Mouse (Mus musculus) liver, postnatal 0 days (tissue): ENCODE data around the gene B230219D22Rik.

Experiments used
- CTCF ChIP-seq: sonication (generic); IDR thresholded peaks from 2 replicates; pipeline ENCODE4 v1.5.1; 2016; ENCODE audit warnings: antibody characterized with exemption, low read depth
- EP300 ChIP-seq: IDR thresholded peaks from 2 replicates; pipeline ENCODE4 v1.6.1; 2016; ENCODE audit warnings: antibody characterized with exemption, low read depth, mild to moderate bottlenecking

DNA sequence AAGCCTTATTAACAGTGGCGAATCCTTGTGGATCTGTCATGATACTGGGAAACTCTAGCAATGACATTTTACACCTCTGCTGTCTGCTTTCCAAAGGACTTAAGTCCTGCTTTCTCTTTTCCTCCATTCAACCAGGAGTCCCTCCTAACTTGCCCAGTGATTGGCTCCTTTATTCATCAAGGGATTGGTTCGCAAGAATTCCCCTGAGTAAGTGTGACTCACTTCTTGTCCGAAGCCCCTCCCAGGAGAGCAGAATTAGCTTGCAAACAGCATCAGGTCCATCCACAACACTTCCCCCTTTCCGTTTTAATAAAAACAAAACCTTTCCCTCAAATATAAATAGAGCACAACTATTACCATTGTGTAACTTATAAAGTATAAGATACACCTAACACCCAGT, 11.4 kb downstream of the B230219D22Rik start:
- no peak for TF ChIP-seq CTCF
- TF ChIP-seq EP300, result no peak
